Mouse (Mus musculus) heart, postnatal 0 days (tissue): ENCODE measurements around the gene Dnajc9.

Source experiments
- CTCF ChIP-seq: IDR thresholded peaks from 2 replicates; pipeline ENCODE4 v1.5.1; 2016; ENCODE audit warnings: antibody characterized with exemption, control low read depth, low read depth
- EP300 ChIP-seq: IDR thresholded peaks from 2 replicates; pipeline ENCODE4 v1.6.1; 2016; ENCODE audit warnings: antibody characterized with exemption, low read depth

DNA sequence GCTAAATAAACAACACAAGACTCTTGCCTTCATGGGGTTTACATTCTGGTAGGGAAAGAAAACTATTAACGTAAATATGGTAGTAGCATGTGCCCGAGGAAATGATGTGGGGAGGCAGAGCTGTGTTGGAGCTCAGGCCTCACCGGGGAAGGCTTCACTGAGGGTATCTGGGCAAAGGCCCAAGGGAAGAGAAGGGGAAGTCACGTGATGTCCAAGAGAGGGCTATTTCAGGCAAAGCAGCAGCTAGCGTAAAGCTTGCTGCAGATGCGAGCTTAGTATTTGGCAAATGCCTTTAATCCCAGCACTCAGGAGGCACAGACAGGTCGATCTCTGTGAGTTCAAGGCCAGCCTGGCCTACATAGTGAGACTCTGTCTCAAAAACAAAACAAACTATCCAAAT lies 33.5 kb upstream of the Dnajc9 start:
- TF ChIP-seq CTCF (no peak), EP300 (no peak)
